ENCODE assay signal across 9 mouse cellular contexts in genomic region chr1:33875691-33876090, GRCm38 (mm10). TPM values are rescaled to one million over a fixed set of nuclear protein-coding genes. Genes with fewer than 3 reads are reported as not detected.
DNase-seq lines count a peak whose midpoint lies in the region; ATAC-seq lines count a peak whose summit lies in the region.
"Had no signal": no experiment of that assay in that cellular context is flagged by ENCODE, and none has a peak within 500 bp of the region (broad histone marks: within the 10 kb centered on the region; RNA-seq: fewer than 3 reads in every experiment).

No protein-coding gene starts in this region.

- DNase-seq in cerebellum, adult 11 months: peak; percentile 12
- no peak for DNase-seq in cerebellum, adult 11-12 months
- DNase-seq in left cerebral cortex, postnatal 14 days (ENCODE audit: low spot score in 2 of 2): peak; percentile 10 to 23
- DNase-seq in left cerebral cortex, adult 9 months (ENCODE audit: low spot score in 2 of 2): no peak
- DNase-seq in NIH3T3 (ENCODE audit: low read depth): peak; percentile 65
- DNase-seq in embryonic facial prominence, embryonic 10.5 days (ENCODE audit: low spot score): peak; percentile 39

- H3K27ac ChIP-seq in embryonic facial prominence, embryonic 10.5 days (replicated peaks): no peak overlapping the region
- H3K27ac ChIP-seq in hindbrain, embryonic 12.5 days: no peak overlapping the region

- 50% methylated on average over 6 of the region's 6 CpGs for WGBS in embryonic facial prominence, embryonic 10.5 days
- WGBS in hindbrain, embryonic 12.5 days: 54% methylated on average over 6 of the region's 6 CpGs

- ATAC-seq in erythroblast, adult 5-6 weeks (replicated peaks; ENCODE audit: low FRiP score, poor library complexity, severe bottlenecking): no peak
- no peak for ATAC-seq in hindbrain, embryonic 12.5 days (ENCODE audit: low FRiP score)

- H3K4me3 ChIP-seq in embryonic facial prominence, embryonic 10.5 days: no peak overlapping the region
- no peak overlapping the region for H3K4me3 ChIP-seq in hindbrain, embryonic 12.5 days
- H3K4me3 ChIP-seq: megakaryocyte, embryonic 14.5 days had no signal

- intact Hi-C loops in left cerebral cortex, postnatal 14 days (cut with DNase I): no loop called here

- no peaks in the 10 kb centered on the region for H3K27me3 ChIP-seq in embryonic facial prominence, embryonic 10.5 days (replicated peaks; ENCODE audit: low read depth, poor library complexity, severe bottlenecking)
- no peaks in the 10 kb centered on the region for H3K27me3 ChIP-seq in hindbrain, embryonic 12.5 days

- no peaks in the 10 kb centered on the region for H3K36me3 ChIP-seq in embryonic facial prominence, embryonic 10.5 days (replicated peaks)
- H3K36me3 ChIP-seq in hindbrain, embryonic 12.5 days: no peaks in the 10 kb centered on the region

- no peaks in the 10 kb centered on the region for H3K4me1 ChIP-seq in embryonic facial prominence, embryonic 10.5 days
- H3K4me1 ChIP-seq in hindbrain, embryonic 12.5 days: no peaks in the 10 kb centered on the region
- H3K4me1 ChIP-seq: megakaryocyte, embryonic 14.5 days had no signal

- H3K4me2 ChIP-seq in hindbrain, embryonic 12.5 days (replicated peaks): no peak overlapping the region

- H3K9me3 ChIP-seq in embryonic facial prominence, embryonic 10.5 days: no peaks in the 10 kb centered on the region
- H3K9me3 ChIP-seq in hindbrain, embryonic 12.5 days (replicated peaks): no peaks in the 10 kb centered on the region

- no peak overlapping the region for H3K9ac ChIP-seq in hindbrain, embryonic 12.5 days

RNA-seq across cellular contexts. Expression of gene Bend6, which starts 31.9 kb away (rescaled TPM):
- total RNA-seq in left cerebral cortex, postnatal 14 days (2021): 100 to 1,000 TPM; 141 TPM
- 1.3 and 2.2 TPM in 2 replicates for polyA plus RNA-seq in embryonic facial prominence, embryonic 10.5 days (2016; fragmentation: Nextera tagmentation; extraction: Ambion mirVana)
- total RNA-seq in erythroblast, adult 5-6 weeks (2015; ENCODE audit: low replicate concordance): not detected in 2 replicates
- 5.5 TPM in 1 of 2 replicates, not detected in the other for total RNA-seq in erythroblast, adult 5-6 weeks (2017; ENCODE audit: low replicate concordance)
- 4.4 and 5.6 TPM in 2 replicates for polyA plus RNA-seq in hindbrain, embryonic 12.5 days (2016; fragmentation: Nextera tagmentation; extraction: Ambion mirVana)

RNA-seq across cellular contexts. Expression of gene Dst, which starts 32.3 kb away (rescaled TPM):
- total RNA-seq in left cerebral cortex, postnatal 14 days (2021): 100 to 1,000 TPM; 240 to 256 TPM
- polyA plus RNA-seq in embryonic facial prominence, embryonic 10.5 days (2016; fragmentation: Nextera tagmentation; extraction: Ambion mirVana): 17.3 and 17.4 TPM in 2 replicates
- total RNA-seq in erythroblast, adult 5-6 weeks (2015; ENCODE audit: low replicate concordance): 0.63 and 9.2 TPM in 2 replicates
- 1.8 and 7.0 TPM in 2 replicates for total RNA-seq in erythroblast, adult 5-6 weeks (2017; ENCODE audit: low replicate concordance)
- 38.7 and 44.5 TPM in 2 replicates for polyA plus RNA-seq in hindbrain, embryonic 12.5 days (2016; fragmentation: Nextera tagmentation; extraction: Ambion mirVana)

Comparison
In these comparisons a context has a peak if more than half of its experiments do, and no peak if none do; other contexts are left out.
1. DNase-seq: peak in cerebellum, adult 11 months (single experiment), left cerebral cortex, postnatal 14 days (2 of 2), NIH3T3 (single experiment) and embryonic facial prominence, embryonic 10.5 days (single experiment); none in cerebellum, adult 11-12 months (single experiment) and left cerebral cortex, adult 9 months (0 of 2).
2. RNA of gene Bend6, which starts 31.9 kb away (total RNA-seq): 141 TPM in left cerebral cortex, postnatal 14 days; 5.5 TPM in erythroblast, adult 5-6 weeks; every median in the first group is over 10 times any median in the second.
3. RNA of gene Dst, which starts 32.3 kb away (total RNA-seq): 240 to 256 TPM in left cerebral cortex, postnatal 14 days; 0.63 to 9.2 TPM in erythroblast, adult 5-6 weeks; every median in the first group is over 10 times any median in the second.